Mouse (Mus musculus): ENCODE measurements around the gene Tlr5. TPM values are rescaled to one million over a fixed set of nuclear protein-coding genes. Genes with fewer than 3 reads are reported as not detected.

The Tlr5 gene
- polyA plus RNA-seq, 1 experiment, result 0.42 TPM

DNA sequence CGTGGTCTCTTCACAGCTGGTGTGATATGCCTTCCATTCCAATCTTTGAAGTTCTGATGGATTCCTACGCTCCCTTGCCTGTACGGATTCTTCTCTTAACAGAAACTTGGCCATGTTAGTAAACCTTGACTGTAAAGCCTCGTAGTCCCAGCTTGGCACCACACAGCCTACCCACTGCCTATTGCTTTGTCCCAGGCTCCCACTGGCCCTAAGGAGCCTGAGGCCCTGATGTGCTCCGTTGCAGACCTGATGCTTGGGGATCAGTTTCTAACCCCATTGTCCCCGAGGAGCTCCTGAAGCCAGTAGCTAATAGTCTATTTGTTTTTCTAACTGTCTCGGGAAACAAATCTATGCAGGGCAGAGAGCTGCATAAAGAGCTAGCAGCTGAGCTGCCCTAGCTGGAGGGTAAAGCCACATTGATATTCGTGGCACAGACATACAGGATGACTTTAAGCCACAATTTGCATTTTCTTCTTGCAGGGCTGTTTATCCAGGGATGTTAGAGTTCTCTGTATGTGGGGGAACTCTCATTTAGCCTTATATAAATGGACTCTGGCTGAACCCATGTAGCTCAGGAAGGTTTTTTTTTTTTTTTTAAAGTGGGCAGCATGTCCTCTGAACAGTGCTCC lies 35.8 kb upstream of the Tlr5 start:
- Histone ChIP-seq H3K4me1 (ENCODE audit: control insufficient read depth, insufficient read depth, low read length) (no peaks in the 10 kb centered on the region), H3K27ac (ENCODE audit: insufficient read depth, low read length) (no peak overlapping the region), H3K4me3 (ENCODE audit: insufficient read depth, low read length) (no peak overlapping the region)
- TF ChIP-seq CTCF (IDR thresholded peaks at IDR 0.05; ENCODE audit: extremely low read depth, insufficient read depth, low read length), result no peak
- no peak for TF ChIP-seq POLR2A (IDR thresholded peaks at IDR 0.05; ENCODE audit: extremely low read depth, insufficient read depth, low read length)

DNA sequence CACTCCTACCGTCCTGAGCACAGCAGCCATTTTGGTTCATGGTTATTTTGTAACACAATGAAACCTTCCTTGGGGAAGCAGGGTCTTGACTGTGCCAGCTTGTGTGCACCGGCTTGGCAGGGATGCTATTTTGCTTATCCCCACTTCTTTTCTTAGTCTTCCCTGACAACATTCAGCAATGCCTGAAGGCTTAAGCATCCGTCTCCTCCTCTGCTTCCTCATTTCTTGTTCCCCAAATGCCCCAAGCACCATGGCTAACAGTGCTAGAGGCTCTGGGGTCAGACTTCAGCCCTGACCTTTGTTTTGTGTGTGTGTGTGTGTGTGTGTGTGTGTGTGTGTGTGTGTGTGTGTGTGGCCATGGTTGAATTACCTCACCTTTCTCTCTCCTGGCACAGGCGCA lies 31.8 kb upstream of the Tlr5 start:
- Histone ChIP-seq H3K4me1 (ENCODE audit: control insufficient read depth, insufficient read depth, low read length) (0 out of 2 replicates have a peak, but pooled peaks cover 2% of the 10 kb centered on the region), H3K4me3 (ENCODE audit: insufficient read depth, low read length) (no peak overlapping the region), H3K27ac (ENCODE audit: insufficient read depth, low read length) (no peak overlapping the region)
- TF ChIP-seq CTCF (IDR thresholded peaks at IDR 0.05; ENCODE audit: extremely low read depth, insufficient read depth, low read length) (no peak), POLR2A (IDR thresholded peaks at IDR 0.05; ENCODE audit: extremely low read depth, insufficient read depth, low read length) (no peak)

DNA sequence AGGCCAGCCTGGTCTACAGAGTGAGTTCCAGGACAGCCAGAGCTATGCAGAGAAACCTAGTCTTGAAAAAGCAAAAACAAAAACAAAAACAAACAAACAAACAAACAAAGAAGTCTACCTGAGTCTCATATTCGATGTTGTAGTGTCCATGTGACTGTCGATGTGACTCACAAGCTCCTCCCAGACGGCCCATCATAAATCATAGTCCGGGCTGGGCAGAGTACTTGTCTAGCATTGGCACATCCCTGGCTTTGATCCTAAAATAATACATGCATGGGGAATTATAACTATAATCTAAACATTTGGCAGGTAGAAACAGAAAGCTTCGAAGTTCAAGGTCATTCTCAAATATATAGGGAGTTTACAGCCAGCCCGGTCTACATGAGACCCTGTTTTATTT lies 28.1 kb upstream of the Tlr5 start:
- Histone ChIP-seq H3K4me1 (ENCODE audit: control insufficient read depth, insufficient read depth, low read length) (0 out of 2 replicates have a peak, but pooled peaks cover 2% of the 10 kb centered on the region), H3K4me3 (ENCODE audit: insufficient read depth, low read length) (no peak overlapping the region), H3K27ac (ENCODE audit: insufficient read depth, low read length) (no peak overlapping the region)
- TF ChIP-seq CTCF (IDR thresholded peaks at IDR 0.05; ENCODE audit: extremely low read depth, insufficient read depth, low read length), result no peak
- TF ChIP-seq POLR2A (IDR thresholded peaks at IDR 0.05; ENCODE audit: extremely low read depth, insufficient read depth, low read length), result no peak

DNA sequence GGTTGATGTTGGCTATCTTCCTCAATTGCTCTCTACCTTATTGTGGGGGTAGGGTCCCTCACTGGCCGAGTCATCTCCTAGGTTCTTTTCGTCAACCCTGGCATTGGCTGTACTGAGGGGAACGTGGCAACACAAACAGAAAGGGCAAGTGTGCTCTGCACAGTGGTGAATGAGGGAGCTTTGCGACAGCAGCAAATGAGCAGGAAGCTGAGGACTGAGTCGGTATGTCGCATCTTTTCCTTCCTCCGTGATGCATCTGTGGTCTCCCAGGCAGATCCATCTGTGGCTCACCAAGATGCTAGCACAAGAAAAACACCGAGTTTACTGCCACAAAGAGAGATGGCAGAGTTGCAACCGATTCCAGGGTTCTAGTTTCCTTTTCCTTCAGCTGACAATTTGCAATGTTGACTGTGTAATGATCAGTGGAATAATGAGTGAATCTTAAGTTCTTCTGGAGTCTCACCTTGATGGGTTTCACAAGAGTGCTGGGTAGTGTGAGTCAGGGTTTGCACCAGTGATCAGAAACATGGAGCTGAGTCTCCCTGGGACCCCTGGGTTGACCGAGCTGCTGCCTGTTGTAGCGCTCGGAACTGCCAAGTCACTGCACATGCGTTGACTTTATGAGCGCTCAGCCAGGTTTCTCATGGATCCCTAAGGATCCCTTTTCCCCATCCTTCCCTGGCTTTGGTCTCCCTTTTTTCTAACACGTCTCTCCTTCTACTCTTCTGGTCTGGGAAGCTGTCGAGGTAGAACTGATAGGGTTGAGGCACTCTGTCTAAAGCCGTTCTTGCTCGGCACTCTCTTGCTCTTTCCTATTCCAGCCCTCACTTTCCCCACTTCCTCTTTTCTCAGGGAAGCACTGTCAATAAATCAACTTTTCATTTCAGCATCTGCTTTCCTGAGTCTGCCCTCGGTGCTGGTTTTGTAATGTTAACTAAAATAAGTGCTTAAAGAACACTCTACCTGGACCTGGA lies 26.4 kb upstream of the Tlr5 start:
- Histone ChIP-seq H3K4me1 (ENCODE audit: control insufficient read depth, insufficient read depth, low read length) (0 out of 2 replicates have a peak, but pooled peaks cover 2% of the 10 kb centered on the region), H3K4me3 (ENCODE audit: insufficient read depth, low read length) (no peak overlapping the region), H3K27ac (ENCODE audit: insufficient read depth, low read length) (no peak overlapping the region)
- TF ChIP-seq POLR2A (IDR thresholded peaks at IDR 0.05; ENCODE audit: extremely low read depth, insufficient read depth, low read length), result no peak
- no peak for TF ChIP-seq CTCF (IDR thresholded peaks at IDR 0.05; ENCODE audit: extremely low read depth, insufficient read depth, low read length)

DNA sequence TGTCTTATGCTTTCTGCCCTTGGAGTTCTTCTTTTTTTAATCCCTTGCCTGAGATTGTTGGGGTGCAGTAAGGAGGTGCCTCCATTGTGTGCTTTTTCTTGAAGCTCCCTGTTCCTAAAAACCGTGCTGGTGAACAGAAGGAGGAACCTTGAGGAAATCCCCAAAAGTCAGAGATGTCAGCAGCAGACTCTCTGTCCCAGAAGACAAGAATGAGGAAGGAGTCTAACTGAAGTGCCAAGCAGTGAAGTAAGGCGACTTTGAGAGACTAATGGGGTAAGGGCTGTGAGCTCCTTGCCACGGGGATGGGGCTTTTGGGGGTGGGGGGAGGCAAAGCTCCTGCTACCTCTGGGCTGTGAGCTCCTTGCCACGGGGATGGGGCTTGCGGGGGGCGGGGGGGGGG lies 19.1 kb upstream of the Tlr5 start:
- Histone ChIP-seq H3K4me1 (ENCODE audit: control insufficient read depth, insufficient read depth, low read length) (no peaks in the 10 kb centered on the region), H3K27ac (ENCODE audit: insufficient read depth, low read length) (no peak overlapping the region), H3K4me3 (ENCODE audit: insufficient read depth, low read length) (no peak overlapping the region)
- no peak for TF ChIP-seq POLR2A (IDR thresholded peaks at IDR 0.05; ENCODE audit: extremely low read depth, insufficient read depth, low read length)

DNA sequence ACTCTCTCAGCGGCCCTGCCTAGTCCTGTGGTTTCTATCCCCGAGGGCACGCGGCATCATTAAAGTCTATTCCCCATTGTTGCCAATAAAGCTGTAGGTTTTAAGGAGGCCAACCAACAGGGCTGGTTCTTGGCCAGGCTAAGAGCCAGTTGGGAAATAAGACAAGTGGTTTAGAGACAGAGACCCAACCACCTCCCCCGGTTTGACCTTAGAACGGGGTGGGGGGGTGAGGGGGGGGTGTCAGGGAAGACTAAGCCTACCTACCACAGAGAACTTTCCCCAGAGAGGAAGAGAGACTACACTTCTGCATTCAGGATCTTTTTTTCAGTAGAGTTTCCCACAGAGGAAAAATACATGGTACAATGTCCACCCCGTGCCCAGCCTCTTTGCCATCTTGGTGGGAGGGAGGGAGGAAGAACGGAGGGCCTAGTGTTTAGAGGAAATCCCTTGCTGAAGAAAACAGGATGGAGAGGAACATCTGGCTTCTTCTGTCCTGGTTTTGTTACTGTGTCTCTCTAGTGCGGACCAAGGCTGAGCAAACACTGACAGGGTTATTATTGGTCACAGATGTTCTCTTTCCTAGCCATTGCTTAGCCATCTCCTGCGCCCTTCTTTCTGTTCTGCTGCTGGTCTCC lies 17.0 kb upstream of the Tlr5 start:
- H3K4me1 ChIP-seq (ENCODE audit: control insufficient read depth, insufficient read depth, low read length), result no peaks in the 10 kb centered on the region
- H3K4me3 ChIP-seq (ENCODE audit: insufficient read depth, low read length), result no peak overlapping the region
- no peak for TF ChIP-seq CTCF (IDR thresholded peaks at IDR 0.05; ENCODE audit: extremely low read depth, insufficient read depth, low read length)
- no peak for TF ChIP-seq POLR2A (IDR thresholded peaks at IDR 0.05; ENCODE audit: extremely low read depth, insufficient read depth, low read length)
- H3K27ac ChIP-seq (ENCODE audit: insufficient read depth, low read length), result no peak overlapping the region

DNA sequence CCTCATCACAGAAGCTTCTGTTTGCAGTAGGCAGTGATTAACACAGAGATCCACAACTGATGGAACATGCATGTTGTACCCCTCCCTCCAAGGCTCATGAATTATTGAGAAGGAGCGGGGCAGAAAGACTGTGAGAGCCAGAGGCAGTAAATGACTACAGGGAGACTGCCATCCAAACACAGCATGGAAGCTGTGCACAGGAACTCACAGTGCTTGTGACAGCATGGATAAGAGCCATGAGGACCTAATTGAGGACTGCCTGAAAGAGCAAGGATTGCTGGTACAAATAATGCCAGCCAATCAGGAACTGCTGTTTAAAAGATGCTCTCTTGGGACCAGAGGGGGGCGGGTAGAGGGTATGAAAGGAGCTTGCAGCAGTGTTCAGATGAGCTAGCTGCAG lies 12.7 kb upstream of the Tlr5 start:
- H3K4me1 ChIP-seq (ENCODE audit: control insufficient read depth, insufficient read depth, low read length), result no peaks in the 10 kb centered on the region
- TF ChIP-seq CTCF (IDR thresholded peaks at IDR 0.05; ENCODE audit: extremely low read depth, insufficient read depth, low read length), result no peak
- TF ChIP-seq POLR2A (IDR thresholded peaks at IDR 0.05; ENCODE audit: extremely low read depth, insufficient read depth, low read length), result no peak
- H3K4me3 ChIP-seq (ENCODE audit: insufficient read depth, low read length), result no peak overlapping the region
- no peak overlapping the region for H3K27ac ChIP-seq (ENCODE audit: insufficient read depth, low read length)

DNA sequence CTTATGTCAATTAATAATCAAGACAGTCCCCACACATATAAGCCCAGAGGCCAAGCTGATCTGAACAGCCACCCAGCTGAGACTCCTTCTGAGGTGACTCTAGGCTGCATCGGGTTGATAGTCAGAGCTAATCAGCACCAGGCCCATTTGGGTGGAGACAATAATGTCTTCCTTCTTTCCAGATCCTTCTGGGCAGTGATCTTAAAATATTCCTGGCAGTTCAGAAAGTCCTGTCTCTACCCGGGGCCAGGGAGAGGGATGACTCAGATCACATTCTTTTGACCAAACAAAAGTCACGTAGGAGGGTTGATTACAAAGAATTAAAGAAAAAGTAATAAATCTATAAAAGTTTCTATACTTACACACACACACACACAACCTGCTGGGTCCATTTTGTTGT lies 10.7 kb upstream of the Tlr5 start:
- TF ChIP-seq CTCF (IDR thresholded peaks at IDR 0.05; ENCODE audit: extremely low read depth, insufficient read depth, low read length), result no peak
- TF ChIP-seq POLR2A (IDR thresholded peaks at IDR 0.05; ENCODE audit: extremely low read depth, insufficient read depth, low read length), result no peak
- Histone ChIP-seq H3K4me1 (ENCODE audit: control insufficient read depth, insufficient read depth, low read length) (no peaks in the 10 kb centered on the region), H3K4me3 (ENCODE audit: insufficient read depth, low read length) (no peak overlapping the region)

DNA sequence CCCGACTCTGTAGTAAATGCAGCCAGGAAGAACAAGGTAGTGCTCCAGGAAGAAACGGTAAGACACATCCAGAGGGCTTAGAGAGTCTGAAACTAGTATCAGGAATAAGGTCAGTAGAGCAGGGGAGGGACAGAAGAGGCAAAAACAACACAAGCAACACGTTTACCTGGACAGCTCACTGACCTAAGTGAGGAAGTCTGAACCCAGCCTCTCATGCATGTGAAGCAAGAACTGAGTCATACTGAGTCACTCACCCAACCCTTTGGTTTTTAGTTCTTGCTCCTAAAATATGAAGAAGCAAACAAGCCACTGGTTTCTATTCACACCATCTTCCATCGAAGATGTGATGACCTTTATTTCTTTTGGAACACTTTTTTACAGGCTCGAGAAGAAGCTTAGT lies 9.9 kb upstream of the Tlr5 start:
- no peaks in the 10 kb centered on the region for H3K4me1 ChIP-seq (ENCODE audit: control insufficient read depth, insufficient read depth, low read length)
- no peak for TF ChIP-seq CTCF (IDR thresholded peaks at IDR 0.05; ENCODE audit: extremely low read depth, insufficient read depth, low read length)
- TF ChIP-seq POLR2A (IDR thresholded peaks at IDR 0.05; ENCODE audit: extremely low read depth, insufficient read depth, low read length), result no peak
- no peak overlapping the region for H3K4me3 ChIP-seq (ENCODE audit: insufficient read depth, low read length)
- no peak overlapping the region for H3K27ac ChIP-seq (ENCODE audit: insufficient read depth, low read length)

More for the DNA sequence above, 10.7 kb upstream of the Tlr5 start:
- no peak overlapping the region for H3K27ac ChIP-seq (ENCODE audit: insufficient read depth, low read length)
